Mouse (Mus musculus) right cerebral cortex, adult 2 months (tissue): Measurements from ENCODE around the gene Gm9944.

Experiments used
- DNase-seq, 2 experiments: peaks; one replicate each; pipeline ENCODE4 v3.0.0; 2021 to 2022; ENCODE audit warnings: low spot score in 2 of 2

The Gm9944 gene

DNA sequence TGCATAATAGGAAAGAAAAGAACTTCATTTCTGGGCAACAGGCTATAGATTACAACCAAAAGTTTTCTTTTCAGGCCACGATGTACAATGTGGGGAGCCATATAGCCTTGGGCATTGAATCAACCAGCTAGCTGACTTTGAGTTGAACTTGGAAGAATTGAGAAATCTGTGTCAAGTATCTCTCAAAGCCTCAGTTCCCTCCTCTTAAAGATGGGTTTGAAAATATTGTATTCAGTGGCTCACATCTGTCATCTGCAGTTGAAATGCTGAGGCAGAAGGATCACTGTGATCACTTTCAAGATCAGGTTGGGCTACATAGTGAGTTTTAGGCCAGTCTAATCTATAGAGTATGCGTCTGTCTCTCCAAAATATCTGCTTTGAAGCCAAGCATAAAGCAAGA lies at the start of gene Gm9944:
Gm9944 (minus strand) TSS at position 101 of the 400 bp plus-strand sequence.
- DNase-seq, result no peak

DNA sequence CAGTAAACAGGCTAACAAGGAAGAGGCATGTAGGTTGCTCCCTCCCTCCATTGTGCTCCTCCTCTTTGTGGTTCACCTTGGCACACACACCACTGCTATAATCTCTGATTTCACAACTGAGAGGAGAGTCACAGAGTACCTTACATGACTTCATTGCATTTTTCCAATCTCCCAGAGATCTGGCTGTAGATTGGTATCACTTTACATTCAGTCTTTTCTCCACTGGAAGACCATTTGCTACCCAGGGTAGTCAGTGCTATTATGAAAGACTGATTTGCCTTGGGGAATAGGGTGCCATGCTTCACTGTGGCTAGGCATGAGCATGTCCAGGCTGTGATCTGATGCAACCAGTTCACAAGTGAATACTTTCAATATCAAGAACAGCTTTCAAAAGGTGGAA lies 40.2 kb upstream of the Gm9944 start:
- no peak for DNase-seq

DNA sequence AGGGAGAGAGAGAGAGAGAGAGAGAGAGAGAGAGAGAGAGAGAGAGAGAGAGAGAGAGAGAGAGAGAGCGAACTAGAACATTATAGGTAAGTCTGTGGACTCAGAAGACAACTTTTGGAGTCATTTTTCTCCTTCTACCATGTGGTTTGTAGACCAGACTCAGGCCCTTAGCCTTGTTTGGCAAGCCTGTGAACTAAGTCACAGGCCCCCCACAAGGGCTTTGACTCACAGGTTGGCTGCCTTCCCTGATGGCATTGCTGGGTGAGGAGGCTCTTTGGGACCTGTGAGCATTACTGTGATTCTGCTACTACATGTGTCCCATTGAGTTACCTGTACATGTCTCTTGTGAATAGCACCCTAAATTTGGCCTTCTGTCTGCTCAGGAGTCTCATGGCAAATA lies 15.0 kb upstream of the Gm9944 start:
- DNase-seq, result no peak

DNA sequence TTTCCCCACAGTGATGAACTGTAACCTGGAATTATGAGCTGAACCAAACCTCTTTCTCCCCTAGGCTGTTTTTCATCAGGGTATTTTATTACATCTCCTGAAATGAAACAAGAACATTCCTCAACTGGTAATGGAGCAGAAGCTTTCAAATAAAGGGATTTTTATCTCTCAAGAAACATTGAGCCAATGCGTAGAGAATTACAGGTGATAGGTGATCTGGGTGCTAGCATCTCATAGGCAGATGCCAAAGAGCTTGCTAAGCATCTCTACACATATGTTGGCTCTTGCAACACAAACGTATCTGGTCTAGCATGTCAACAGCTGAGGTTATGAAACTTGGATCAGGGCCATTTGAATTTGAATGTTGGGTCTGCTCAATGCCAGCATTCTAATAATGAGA lies 12.1 kb upstream of the Gm9944 start:
- DNase-seq, result no peak

DNA sequence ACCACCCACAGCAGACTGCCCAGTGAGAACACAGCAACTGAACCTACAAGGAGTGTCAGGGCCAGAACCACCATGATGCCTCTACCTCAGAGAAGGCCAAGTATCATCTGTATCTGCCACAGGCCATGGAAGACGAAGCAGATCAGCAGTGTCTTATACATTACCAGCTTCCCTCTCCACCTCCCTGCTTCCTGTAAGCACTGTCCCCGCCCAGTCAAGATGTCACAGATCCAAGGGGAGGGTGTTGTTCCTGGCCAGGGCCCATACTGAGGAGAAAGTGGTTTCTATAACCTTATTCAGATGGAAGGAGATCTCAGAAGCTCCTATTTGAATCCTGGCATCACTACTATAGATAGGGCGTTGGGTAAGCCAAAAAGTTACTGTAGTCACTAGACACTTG lies 10.5 kb upstream of the Gm9944 start, which contains the start of gene Aadacl3:
Aadacl3 (minus strand) TSS at position 101 of the 400 bp plus-strand sequence.
- no peak for DNase-seq

DNA sequence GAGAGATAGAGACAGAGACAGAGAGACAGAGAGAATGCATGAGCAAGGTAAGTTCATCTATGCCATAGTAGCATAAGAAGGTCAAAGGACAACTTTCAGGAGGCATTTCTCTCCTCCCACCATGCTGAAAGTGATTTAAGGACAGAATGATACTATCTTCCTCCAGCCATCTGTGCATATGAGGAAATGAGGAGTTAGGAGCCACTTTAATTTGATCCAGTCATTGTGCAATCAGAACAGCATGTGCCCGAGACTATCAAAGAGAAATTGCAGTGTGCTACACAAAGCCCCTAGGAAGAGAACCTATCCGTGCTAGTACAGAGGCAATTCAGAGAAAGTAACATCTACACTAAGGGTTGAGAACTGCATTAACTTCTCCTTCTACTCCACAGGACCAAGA lies 4.6 kb downstream of the Gm9944 start:
- no peak for DNase-seq

- no peak for DNase-seq
Measured at GRCm38 (mm10) chr4:144441582-144441981, 11.5 kb downstream of the Gm9944 start.

DNA sequence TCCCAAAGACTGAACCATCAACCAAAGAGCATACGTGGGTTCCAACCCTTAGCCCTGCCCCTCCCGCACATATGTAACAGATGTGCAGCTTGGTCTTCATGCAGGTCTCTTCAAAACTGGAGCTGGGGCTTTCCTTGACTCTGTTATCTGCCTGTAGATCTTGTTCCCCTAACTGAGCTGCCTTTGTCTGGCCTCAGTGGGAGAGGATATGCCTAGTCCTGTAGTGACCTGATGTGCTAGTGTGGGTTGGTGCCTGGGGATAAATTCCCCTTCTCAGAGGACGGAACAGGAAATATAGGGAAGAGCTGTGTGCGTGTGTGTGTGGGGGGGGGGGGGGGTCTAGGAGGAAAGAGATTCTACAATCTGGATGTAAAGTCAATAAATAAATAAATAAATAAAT lies 12.0 kb downstream of the Gm9944 start:
- DNase-seq, result no peak

DNA sequence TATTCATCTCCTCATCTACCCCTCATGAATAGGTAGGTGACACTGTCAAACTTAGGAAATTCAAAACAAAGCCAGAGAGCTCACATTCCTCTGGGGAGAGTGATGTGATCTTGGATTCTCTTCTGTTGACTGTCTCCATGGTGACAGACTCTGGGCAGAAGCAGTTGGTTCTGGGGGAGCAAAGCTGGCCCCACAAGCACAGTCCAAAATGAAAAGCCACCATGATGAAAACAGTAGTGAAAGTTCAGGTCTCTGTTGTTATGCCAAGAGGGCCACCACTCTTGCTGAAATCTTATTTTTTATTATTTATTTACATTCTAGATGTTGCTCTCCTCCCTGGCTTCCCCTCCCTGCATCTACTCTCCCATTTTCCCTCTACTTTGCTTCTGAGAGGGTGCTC lies 14.4 kb downstream of the Gm9944 start, which contains the start of gene 1700012P22Rik:
1700012P22Rik (minus strand) TSS at position 101 of the 400 bp plus-strand sequence.
- DNase-seq, result no peak

- DNase-seq, result no peak
Measured at GRCm38 (mm10) chr4:144433216-144433615, 19.9 kb downstream of the Gm9944 start.

DNA sequence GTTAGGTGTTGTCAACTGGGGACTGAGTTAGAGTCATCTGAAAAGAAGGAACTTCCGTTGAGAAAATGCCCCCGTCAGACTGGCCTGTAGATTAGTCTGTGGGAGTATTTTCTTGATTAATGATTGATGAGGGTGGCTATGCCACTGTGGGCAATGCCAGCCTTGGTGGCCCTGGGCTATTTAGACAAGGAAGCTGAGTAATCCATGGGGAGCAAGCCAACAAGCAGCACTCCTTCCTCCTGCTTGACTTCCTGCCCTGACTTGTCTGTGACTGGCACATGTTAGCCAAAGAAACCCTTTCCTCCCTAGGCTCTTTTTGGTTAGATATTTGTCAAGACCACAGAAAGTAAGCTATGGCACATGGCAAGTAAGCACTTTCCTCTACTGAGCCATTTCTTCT lies 22.4 kb downstream of the Gm9944 start:
- DNase-seq, result no peak

- DNase-seq, result no peak
Measured at GRCm38 (mm10) chr4:144428868-144429267, 24.2 kb downstream of the Gm9944 start.

- no peak for DNase-seq
Measured at GRCm38 (mm10) chr4:144424590-144424989, 28.5 kb downstream of the Gm9944 start.

GRCm38 (mm10) chr4:144420644-144421043 lies 32.5 kb downstream of the Gm9944 start:
- no peak for DNase-seq

- DNase-seq, result no peak
Measured at GRCm38 (mm10) chr4:144408290-144408689, 44.8 kb downstream of the Gm9944 start, which contains the start of gene Pramef12. Pramef12 (minus strand) TSS chr4:144408464.

- no peak for DNase-seq
Measured at GRCm38 (mm10) chr4:144406261-144406660, 46.9 kb downstream of the Gm9944 start.

DNA sequence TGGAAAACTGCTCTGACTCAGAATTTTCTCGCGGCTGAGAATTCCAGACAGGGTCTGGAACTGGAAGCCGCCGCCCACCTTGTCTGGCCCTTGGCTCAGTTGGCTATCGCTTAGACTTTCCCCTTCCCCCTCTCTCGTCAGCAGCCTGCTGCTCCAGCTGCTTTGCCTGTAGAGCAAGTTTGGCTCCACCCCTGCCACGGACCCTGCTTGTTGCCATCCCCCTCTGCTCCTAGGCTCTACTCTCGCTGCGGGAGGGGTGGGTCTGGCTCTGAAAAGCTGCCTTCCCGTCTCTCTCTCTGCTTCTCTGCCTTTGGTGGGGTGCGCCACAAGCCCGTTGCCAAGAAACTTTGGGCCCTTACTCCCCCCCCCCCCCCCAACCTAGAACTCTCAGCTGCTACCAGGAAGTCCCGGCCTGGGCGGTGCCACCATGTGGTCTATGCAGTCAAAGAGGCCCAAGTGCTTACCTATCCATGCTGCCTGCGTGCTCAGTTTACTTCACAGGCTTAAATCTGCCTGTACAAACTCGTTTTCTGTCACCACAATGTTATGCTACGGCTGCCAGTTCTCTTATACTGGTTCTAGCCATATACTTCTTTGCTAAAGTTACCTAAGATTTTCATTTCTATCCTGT lies 48.5 kb downstream of the Gm9944 start:
- no peak for DNase-seq
